Mouse (Mus musculus) limb, embryonic 10.5 days (tissue): Measurements from ENCODE around the gene Sdc4. TPM values are rescaled to one million over a fixed set of nuclear protein-coding genes. Genes with fewer than 3 reads are reported as not detected.

Source experiments
- DNase-seq: peaks from one replicate; pipeline ENCODE4 v3.0.0-alpha.2; 2017; ENCODE audit warnings: low spot score
- H3K27ac ChIP-seq: fragments of 300-500 bp; sonication (generic); 2 replicates; pipeline ENCODE4 v1.5.1; 2016; ENCODE audit warnings: mild to moderate bottlenecking
- H3K27me3 ChIP-seq: fragments of 300-500 bp; sonication (generic); 2 replicates; pipeline ENCODE4 v1.6.1; 2016; ENCODE audit warnings: low read depth, mild to moderate bottlenecking; ENCODE audit not compliant: poor library complexity, severe bottlenecking
- H3K36me3 ChIP-seq: fragments of 300-500 bp; sonication (generic); 2 replicates; pipeline ENCODE4 v1.6.1; 2016; ENCODE audit warnings: mild to moderate bottlenecking, moderate library complexity
- H3K4me1 ChIP-seq: fragments of 300-500 bp; sonication (generic); 2 replicates; pipeline ENCODE4 v1.6.1; 2016
- H3K4me3 ChIP-seq: fragments of 300-500 bp; sonication (generic); 2 replicates; pipeline ENCODE4 v1.5.1; 2016; ENCODE audit warnings: mild to moderate bottlenecking, moderate library complexity
- H3K9me3 ChIP-seq: fragments of 300-500 bp; sonication (generic); replicated peaks from 2 replicates; pipeline ENCODE4 v1.6.1; 2016; ENCODE audit warnings: mild to moderate bottlenecking
- WGBS: fragments of 180-500 bp; shearing (Covaris S2); methylation state at CpG from one replicate; pipeline ENCODE4 v1.1.7; 2016; 5-methylcytosine and 5-hydroxymethylcytosine counted together
- polyA plus RNA-seq: library from polyadenylated mRNA; unstranded; fragments of >200 nt; fragmentation: Nextera tagmentation; extraction: Ambion mirVana; gene quantifications from 2 replicates; pipeline ENCODE4 v1.2.1, GENCODE M21; 2016

The Sdc4 gene
- polyA plus RNA-seq, 1 experiment from 2014 or later: 24.2 TPM

DNA sequence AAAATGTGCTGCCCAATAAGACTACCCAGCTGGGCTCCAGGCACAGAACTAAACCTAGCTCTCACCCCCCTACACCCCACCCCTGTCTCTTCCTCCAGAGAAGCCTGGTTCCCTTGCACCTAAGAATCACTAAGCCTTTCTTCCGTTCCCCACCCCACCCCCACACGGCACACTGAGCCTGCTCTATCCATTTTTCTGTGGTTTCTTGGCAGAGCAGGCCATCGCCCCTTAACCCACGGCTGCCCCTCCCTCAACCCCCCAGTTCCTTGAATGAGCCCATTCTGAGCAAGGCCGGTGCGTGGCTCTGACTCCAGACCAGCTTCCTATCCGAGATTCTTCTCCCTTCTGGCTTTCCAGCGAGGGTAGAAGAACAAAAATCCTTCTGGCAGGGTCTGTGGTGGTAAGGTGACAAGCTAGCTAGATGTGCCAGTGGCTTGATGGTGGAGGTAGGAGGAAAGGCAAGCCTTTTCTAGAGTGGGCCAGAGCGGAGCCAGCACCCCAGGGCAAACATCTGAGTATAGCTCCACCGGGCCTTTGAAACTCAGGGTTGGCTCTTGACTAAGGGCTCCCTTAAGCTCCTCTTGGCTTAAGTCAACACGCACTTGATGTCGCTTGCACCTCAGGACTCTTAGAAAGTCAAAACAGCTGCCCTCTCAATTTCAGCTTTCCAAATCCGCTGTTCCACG, 40.1 kb downstream of the Sdc4 start:
- H3K9me3 ChIP-seq: no peaks in the 10 kb centered on the region
- no peak overlapping the region for H3K27ac ChIP-seq
- DNase-seq: no peak
- H3K4me1 ChIP-seq: peaks cover 44% of the 10 kb centered on the region
- H3K4me3 ChIP-seq: peak overlapping the region; percentile 49; the same call in 1 of the 2 replicates
- WGBS: 8% methylated on average over 14 of the region's 14 CpGs
- no peaks in the 10 kb centered on the region for H3K36me3 ChIP-seq
- H3K27me3 ChIP-seq: peaks cover 100% of the 10 kb centered on the region

DNA sequence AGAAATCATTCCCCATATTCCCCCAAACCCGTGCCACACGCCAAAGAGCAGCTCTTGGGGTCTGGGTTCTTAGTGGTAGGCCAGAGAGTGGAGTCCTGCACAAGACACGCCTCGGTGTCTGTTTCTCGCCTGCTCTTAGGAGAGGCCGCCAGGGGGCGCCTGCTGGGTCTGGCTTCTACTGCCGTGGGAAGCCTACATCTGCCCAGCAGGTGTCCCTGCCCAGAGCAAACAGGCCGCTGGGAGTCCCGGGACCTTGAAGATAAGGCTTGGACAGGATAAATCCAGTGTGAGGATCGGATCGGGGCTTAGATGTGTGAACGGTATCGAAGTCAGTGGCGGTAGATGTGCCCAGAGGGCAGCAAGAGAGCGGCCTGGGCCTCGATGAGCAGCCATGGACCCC, 40.8 kb downstream of the Sdc4 start, which contains the start of gene Rbpjl:
Gene Rbpjl (plus strand): TSS at position 236 of the 400 bp plus-strand sequence.
- Histone ChIP-seq H3K9me3 (no peaks in the 10 kb centered on the region; the same call in 1 of the 2 replicates), H3K4me3 (peak within 1 kb of the TSS; percentile 49), H3K27ac (no peak within 1 kb of the TSS), H3K36me3 (no peaks in the 10 kb centered on the region), H3K27me3 (peaks cover 100% of the 10 kb centered on the region), H3K4me1 (peaks cover 42% of the 10 kb centered on the region)
- DNase-seq: peak; percentile 88
- 2% methylated on average over 17 of the region's 17 CpGs for WGBS

DNA sequence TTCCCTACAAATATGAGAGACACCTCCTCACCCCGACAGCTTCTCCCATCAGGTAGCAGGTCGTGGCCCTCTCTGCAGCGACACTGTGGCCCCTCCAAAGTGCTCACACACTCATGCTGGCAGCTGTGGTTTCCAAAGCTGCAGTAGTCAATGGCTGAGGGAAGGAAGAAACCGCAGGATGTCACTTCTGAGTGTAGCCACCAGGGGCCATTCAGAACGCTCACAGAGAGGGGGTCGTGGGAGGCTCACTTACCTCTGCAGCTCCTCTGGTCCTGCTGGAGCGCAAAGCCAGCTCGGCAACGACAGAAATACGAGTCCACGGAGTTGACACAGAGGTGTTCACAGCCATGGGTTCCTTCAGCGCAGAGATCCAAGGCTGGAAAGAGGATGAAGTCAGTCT, 46.8 kb downstream of the Sdc4 start:
- WGBS: 73% methylated on average over 12 of the region's 12 CpGs
- H3K27ac ChIP-seq: no peak overlapping the region
- no peaks in the 10 kb centered on the region for H3K36me3 ChIP-seq
- peaks cover 54% of the 10 kb centered on the region for H3K27me3 ChIP-seq
- no peak overlapping the region for H3K4me3 ChIP-seq
- peaks cover 8% of the 10 kb centered on the region for H3K4me1 ChIP-seq
- no peak for DNase-seq
- H3K9me3 ChIP-seq: no peaks in the 10 kb centered on the region; the same call in 1 of the 2 replicates

DNA sequence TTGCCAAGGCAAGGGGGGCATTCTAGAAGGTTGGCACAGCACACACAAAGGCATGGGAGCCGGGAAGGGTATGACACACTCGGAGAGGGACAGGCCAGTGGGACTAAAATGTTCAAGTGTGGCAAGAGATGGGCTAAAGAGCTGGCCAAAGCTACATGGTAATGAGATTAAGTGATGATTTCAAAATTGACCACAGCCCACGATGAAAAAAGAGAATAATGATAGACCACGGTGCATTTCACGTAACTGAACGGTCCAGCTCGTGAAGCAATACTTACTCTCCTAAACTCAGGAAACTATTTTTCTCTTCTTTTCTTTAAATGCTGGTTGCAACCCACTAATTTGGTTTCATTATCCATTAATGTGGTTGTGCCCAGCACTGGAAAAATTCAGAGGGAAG, 47.6 kb downstream of the Sdc4 start:
- Histone ChIP-seq H3K9me3 (no peaks in the 10 kb centered on the region; the same call in 1 of the 2 replicates), H3K27ac (no peak overlapping the region)
- WGBS: 88% methylated on average over 7 of the region's 7 CpGs

DNA sequence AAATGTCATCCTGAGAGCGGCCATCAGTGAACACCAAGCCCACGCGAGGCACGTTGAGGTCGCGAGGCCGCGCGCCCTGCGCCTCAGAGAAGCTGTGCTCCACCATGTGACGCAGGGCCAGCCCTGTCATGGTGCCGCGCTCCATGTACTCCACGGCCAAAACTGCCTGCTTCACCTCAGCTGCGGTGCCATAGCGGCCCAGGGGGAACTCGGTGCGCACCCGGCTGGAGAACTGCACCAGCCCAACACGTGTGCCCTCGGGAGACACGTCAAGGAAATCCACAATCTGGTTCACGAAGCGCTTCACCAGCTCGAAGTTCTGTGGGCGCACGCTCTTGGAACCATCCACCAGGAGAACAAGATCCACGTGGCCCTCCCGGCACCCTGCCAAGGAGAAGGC, 50.6 kb downstream of the Sdc4 start:
- 79% methylated on average over 29 of the region's 29 CpGs for WGBS
- no peaks in the 10 kb centered on the region for H3K36me3 ChIP-seq
- no peak overlapping the region for H3K27ac ChIP-seq
- no peak overlapping the region for H3K4me3 ChIP-seq
- H3K9me3 ChIP-seq: no peaks in the 10 kb centered on the region; the same call in 1 of the 2 replicates
- DNase-seq: no peak
- peaks cover 13% of the 10 kb centered on the region for H3K4me1 ChIP-seq
- peaks cover 53% of the 10 kb centered on the region for H3K27me3 ChIP-seq

More for the DNA sequence above, 47.6 kb downstream of the Sdc4 start:
- H3K4me3 ChIP-seq: no peak overlapping the region
- H3K4me1 ChIP-seq: peaks cover 8% of the 10 kb centered on the region
- H3K27me3 ChIP-seq: peaks cover 53% of the 10 kb centered on the region
- H3K36me3 ChIP-seq: no peaks in the 10 kb centered on the region
- no peak for DNase-seq

DNA sequence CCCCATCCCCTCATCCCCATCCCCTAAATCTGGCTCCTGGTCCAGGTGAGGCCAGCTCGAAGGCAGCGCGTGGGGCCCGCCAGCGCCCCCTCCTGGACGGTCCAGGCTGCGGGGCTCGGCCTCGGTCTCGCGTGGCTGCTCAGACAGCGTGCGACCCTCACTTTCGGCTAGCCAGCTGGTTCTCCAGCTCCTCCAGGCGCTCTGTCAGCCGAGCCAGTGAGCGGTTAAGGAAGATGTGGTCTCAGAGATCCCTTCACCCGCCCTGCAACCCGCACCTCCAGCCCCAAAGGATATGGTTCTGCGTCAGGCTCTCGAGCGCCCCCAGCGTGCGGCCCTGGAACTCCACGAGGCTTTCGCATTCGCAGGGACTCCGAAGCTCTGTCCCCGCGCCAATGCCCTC, 54.2 kb downstream of the Sdc4 start:
- Histone ChIP-seq H3K9me3 (no peaks in the 10 kb centered on the region), H3K27ac (peak overlapping the region; percentile 85), H3K4me1 (peaks cover 24% of the 10 kb centered on the region), H3K4me3 (peak overlapping the region; percentile 55), H3K36me3 (no peaks in the 10 kb centered on the region), H3K27me3 (peaks cover 70% of the 10 kb centered on the region)
- DNase-seq: peak; percentile 92
- under 1% methylated on average over 30 of the region's 30 CpGs for WGBS

DNA sequence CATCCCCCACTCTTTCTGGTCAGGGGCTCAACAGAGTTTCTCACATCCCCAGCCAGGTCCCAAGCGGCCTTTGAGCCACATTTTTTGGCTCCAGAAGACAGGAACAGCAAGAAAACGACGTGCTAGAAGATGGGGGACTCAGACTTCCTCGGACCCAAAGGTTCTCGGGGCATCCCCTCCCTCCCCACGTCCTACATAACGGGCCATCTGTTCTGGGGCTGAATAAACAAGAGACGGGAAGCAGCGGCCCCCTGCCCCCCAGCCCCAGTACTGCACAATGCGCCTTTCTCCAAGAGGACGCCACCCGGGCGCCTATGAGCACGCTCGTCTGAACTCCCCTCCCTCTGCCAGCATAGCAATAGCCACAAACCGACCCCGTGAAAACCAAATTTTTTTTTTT, 54.7 kb downstream of the Sdc4 start, which contains the start of gene Slpi:
Gene Slpi (minus strand): TSS at position 76 of the 400 bp plus-strand sequence.
- DNase-seq: peak; percentile 64
- under 1% methylated on average over 17 of the region's 17 CpGs for WGBS
- Histone ChIP-seq H3K4me3 (peak within 1 kb of the TSS; percentile 55), H3K36me3 (no peaks in the 10 kb centered on the region), H3K27me3 (peaks cover 70% of the 10 kb centered on the region), H3K9me3 (no peaks in the 10 kb centered on the region), H3K27ac (peak within 1 kb of the TSS; percentile 85), H3K4me1 (peaks cover 24% of the 10 kb centered on the region)

DNA sequence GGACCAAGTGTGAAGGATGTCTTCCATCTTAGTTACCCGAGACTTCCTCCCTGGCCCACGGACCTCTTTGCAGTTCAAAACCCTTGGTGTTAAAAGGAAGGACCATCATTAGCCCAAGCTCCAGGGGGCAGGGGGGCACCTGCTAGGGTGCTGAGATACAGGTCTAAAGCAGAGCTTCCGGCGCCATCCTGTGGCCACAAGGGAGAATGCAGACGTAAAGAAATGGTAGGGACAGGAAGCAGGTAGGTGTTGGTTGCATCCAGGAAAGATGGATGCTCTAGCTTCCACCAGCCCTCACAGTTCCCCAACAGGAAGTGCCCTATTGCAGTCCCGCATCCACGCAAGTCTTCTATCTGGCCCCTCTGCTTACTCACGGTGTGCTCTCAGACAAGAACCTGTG, 56.7 kb downstream of the Sdc4 start:
- Histone ChIP-seq H3K4me3 (no peak overlapping the region), H3K4me1 (peaks cover 24% of the 10 kb centered on the region), H3K27me3 (peaks cover 56% of the 10 kb centered on the region), H3K36me3 (no peaks in the 10 kb centered on the region), H3K9me3 (no peaks in the 10 kb centered on the region), H3K27ac (peak overlapping the region; percentile 79; the same call in 1 of the 2 replicates)
- 10% methylated on average over 8 of the region's 8 CpGs for WGBS
- DNase-seq: peak; percentile 53

DNA sequence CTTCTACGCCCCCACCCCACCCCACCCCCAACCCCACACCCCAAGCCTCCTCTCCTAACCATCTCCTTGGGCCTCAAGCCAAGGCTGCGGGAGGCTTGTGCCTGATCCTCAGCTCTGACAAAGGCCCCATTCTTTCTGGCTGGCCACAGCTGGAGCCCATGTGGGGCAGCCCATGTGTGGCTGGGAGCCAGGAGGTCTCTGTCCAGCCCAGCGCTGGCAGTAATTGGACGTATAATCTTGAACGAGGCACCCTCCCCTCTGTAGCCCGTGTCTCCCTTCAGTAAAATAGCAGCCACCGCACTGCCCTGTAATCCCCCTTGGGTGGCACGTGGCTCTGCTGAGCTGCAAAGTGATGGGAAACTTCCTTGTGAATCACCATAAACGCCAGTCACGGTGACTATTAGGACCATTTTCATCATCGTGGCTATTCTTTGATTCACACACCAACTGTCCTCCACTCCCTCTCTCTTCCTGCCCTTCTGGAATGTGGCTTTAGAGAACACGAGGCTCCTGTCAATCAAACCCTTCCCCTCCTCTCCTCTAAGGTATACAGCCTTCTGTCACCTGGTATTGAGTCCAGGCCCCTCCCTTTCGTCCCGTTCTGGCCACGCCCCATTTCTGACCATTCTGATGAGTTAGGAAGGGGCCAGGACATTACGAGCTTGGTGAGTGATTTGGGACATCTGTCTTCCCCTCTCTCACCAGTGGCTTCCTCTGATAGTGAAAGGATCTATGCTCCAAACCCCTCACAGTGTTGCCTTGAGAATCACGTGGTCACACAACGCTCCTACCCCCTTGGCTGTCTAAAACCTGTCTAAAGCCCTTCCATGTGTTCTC, 57.5 kb downstream of the Sdc4 start:
- peak overlapping the region; percentile 79 for H3K27ac ChIP-seq
- WGBS: 20% methylated on average over 18 of the region's 18 CpGs
- 0 out of 2 replicates have a peak overlapping the region, but pooled peaks have one; percentile 3 for H3K4me3 ChIP-seq
- no peaks in the 10 kb centered on the region for H3K36me3 ChIP-seq
- H3K4me1 ChIP-seq: peaks cover 24% of the 10 kb centered on the region
- H3K9me3 ChIP-seq: no peaks in the 10 kb centered on the region
- H3K27me3 ChIP-seq: peaks cover 49% of the 10 kb centered on the region
- peak; percentile 69 for DNase-seq

DNA sequence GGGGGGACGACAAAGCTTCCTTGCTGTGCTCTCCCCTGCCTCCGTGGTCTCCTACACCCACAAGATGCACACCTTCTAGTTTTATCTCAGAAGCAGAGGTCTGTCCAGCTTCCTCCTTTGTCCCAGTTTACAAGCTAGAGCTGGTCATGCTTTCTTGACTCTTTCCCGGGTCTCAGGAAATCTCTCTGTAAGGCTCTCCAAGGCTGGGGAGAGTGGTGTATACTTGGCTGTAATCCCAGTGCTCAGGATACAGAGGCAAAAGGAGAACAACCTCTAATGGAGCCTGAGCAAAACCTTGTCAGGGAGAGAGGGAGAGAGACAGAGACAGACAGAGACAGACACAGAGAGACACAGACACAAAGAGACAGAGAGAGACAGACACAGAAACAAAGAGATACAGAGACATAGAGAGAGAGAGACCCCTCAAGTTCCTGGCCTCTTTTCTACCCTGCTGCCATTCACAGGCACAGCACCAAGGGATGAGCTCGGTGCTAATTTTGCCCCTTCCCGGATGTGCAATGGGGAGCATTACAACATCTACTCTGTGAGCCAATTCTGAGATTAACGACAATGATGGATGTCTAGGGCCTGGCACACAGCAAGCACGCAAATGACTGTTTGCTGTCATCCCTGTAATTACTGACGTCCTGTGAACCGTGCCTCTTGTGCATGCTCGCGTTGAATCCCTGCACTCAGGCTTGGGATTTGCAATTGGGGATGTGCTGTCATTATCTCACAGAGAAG, 59.9 kb downstream of the Sdc4 start:
- H3K4me1 ChIP-seq: peaks cover 13% of the 10 kb centered on the region
- no peaks in the 10 kb centered on the region for H3K36me3 ChIP-seq
- DNase-seq: no peak
- WGBS: 61% methylated on average over 11 of the region's 11 CpGs
- H3K27ac ChIP-seq: no peak overlapping the region
- no peak overlapping the region for H3K4me3 ChIP-seq
- H3K27me3 ChIP-seq: peaks cover 26% of the 10 kb centered on the region
- H3K9me3 ChIP-seq: no peaks in the 10 kb centered on the region

DNA sequence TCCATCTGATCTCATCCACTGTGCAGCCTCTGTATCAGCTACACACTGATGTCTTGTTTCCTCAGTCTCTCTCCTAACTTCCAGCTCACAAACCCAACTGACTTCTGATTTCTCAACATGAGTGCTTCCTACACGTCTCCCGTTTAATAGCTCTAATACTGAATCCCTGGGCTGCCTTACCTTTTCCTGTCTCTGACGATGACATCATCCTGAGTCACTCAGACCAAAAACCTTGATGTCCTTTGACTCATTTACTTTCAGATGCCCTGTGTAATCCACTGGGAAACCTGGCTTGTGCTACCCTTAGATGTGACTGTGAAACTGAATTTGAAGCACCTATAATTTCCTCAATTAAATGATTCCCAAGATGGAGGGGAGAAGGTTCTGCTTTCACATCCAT, 60.7 kb downstream of the Sdc4 start:
- DNase-seq: no peak
- H3K4me1 ChIP-seq: peaks cover 11% of the 10 kb centered on the region
- H3K9me3 ChIP-seq: no peaks in the 10 kb centered on the region
- 83% methylated on average over 3 of the region's 3 CpGs for WGBS
- no peak overlapping the region for H3K27ac ChIP-seq
- H3K27me3 ChIP-seq: peaks cover 18% of the 10 kb centered on the region
- no peaks in the 10 kb centered on the region for H3K36me3 ChIP-seq
- no peak overlapping the region for H3K4me3 ChIP-seq

DNA sequence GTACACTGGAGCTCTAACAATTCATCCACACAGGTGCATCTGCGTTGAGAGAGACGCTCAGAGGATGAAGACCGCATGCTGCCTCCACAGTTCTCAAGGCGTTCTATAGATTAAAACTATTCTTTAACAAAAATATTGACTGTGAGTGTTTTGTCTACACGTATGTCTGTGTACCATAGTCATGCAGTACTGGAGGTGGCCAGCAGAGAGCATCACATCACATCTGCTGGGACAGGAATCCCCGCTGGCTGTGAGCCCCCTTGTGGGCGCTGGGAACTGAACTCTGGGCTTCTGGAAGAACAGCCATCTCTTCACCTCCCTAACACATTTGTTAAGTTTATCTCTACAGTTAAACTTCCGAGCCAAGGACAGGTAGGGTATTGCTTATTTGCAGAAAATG, 62.0 kb downstream of the Sdc4 start:
- Histone ChIP-seq H3K4me1 (peaks cover 11% of the 10 kb centered on the region), H3K27me3 (peaks cover 5% of the 10 kb centered on the region), H3K4me3 (no peak overlapping the region), H3K9me3 (no peaks in the 10 kb centered on the region), H3K27ac (no peak overlapping the region), H3K36me3 (no peaks in the 10 kb centered on the region)
- WGBS: 79% methylated on average over 8 of the region's 8 CpGs
- no peak for DNase-seq
